Mouse (Mus musculus) olfactory bulb, adult 2 months (tissue): ENCODE measurements around the gene Irak3. TPM values are rescaled to one million over a fixed set of nuclear protein-coding genes. Genes with fewer than 3 reads are reported as not detected.

Source experiments
- H3K27ac ChIP-seq: fragments of 200-500 bp; 2 replicates; pipeline ENCODE4 v1.5.1; 2012; ENCODE audit warnings: low read depth, low read length; ENCODE audit not compliant: insufficient read depth
- H3K4me1 ChIP-seq: fragments of 200-500 bp; 2 replicates; pipeline ENCODE4 v1.6.1; 2012; ENCODE audit warnings: low read length; ENCODE audit not compliant: control insufficient read depth, insufficient read depth
- H3K4me3 ChIP-seq: fragments of 200-500 bp; 2 replicates; pipeline ENCODE4 v1.5.1; 2012; ENCODE audit warnings: mild to moderate bottlenecking, low read depth, low read length, moderate library complexity; ENCODE audit not compliant: insufficient read depth
- CTCF ChIP-seq: fragments of 200-500 bp; IDR thresholded peaks from 2 replicates; pipeline ENCODE4 v1.5.1; 2012; ENCODE audit warnings: low read depth, mild to moderate bottlenecking, low read length, moderate library complexity; ENCODE audit not compliant: insufficient read depth
- POLR2A ChIP-seq: fragments of 200-500 bp; IDR thresholded peaks from 2 replicates; pipeline ENCODE4 v1.6.1; 2012; ENCODE audit warnings: mild to moderate bottlenecking, low read depth, low read length, moderate library complexity; ENCODE audit not compliant: insufficient read depth
- WGBS: fragments of 180-500 bp; shearing (Covaris S2); methylation state at CpG from one replicate; pipeline ENCODE4 v1.1.7; 2018; 5-methylcytosine and 5-hydroxymethylcytosine counted together
- polyA plus RNA-seq: library from polyadenylated mRNA; stranded (reverse); fragments of >200 nt; gene quantifications from 2 replicates; pipeline ENCODE4 v1.2.4, GENCODE M21; 2012; ENCODE audit warnings: low replicate concordance; ENCODE audit not compliant: missing spikeins, insufficient read depth, insufficient read length

Irak3 gene
- polyA plus RNA-seq, 1 experiment, result not detected

GRCm38 (mm10) chr10:120168070-120168469 lies 33.9 kb downstream of the Irak3 start:
- TF ChIP-seq POLR2A, result no peak
- no peak for TF ChIP-seq CTCF
- WGBS, result 87% methylated on average over 1 of the region's 1 CpGs
- Histone ChIP-seq H3K4me3 (no peak overlapping the region), H3K27ac (no peak overlapping the region), H3K4me1 (no peaks in the 10 kb centered on the region)

- Histone ChIP-seq H3K27ac (no peak overlapping the region), H3K4me1 (no peaks in the 10 kb centered on the region), H3K4me3 (no peak overlapping the region)
- WGBS, result 92% methylated on average over 17 of the region's 17 CpGs
- TF ChIP-seq POLR2A (no peak), CTCF (no peak)
Measured at GRCm38 (mm10) chr10:120165793-120166503, 36.0 kb downstream of the Irak3 start.

GRCm38 (mm10) chr10:120164931-120165792 lies 36.8 kb downstream of the Irak3 start:
- no peak overlapping the region for H3K4me3 ChIP-seq
- TF ChIP-seq POLR2A, result no peak
- TF ChIP-seq CTCF, result no peak
- H3K27ac ChIP-seq, result no peak overlapping the region
- 81% methylated on average over 19 of the region's 19 CpGs for WGBS
- no peaks in the 10 kb centered on the region for H3K4me1 ChIP-seq

- 81% methylated on average over 7 of the region's 7 CpGs for WGBS
- Histone ChIP-seq H3K27ac (no peak overlapping the region), H3K4me3 (no peak overlapping the region), H3K4me1 (no peaks in the 10 kb centered on the region)
- TF ChIP-seq POLR2A (no peak), CTCF (no peak)
Measured at GRCm38 (mm10) chr10:120163490-120163889, 38.4 kb downstream of the Irak3 start.

- no peak overlapping the region for H3K4me3 ChIP-seq
- H3K27ac ChIP-seq, result no peak overlapping the region
- no peak for TF ChIP-seq CTCF
- H3K4me1 ChIP-seq, result no peaks in the 10 kb centered on the region
- 86% methylated on average over 10 of the region's 10 CpGs for WGBS
Measured at GRCm38 (mm10) chr10:120162840-120163239, 39.1 kb downstream of the Irak3 start.

- WGBS, result 82% methylated on average over 9 of the region's 9 CpGs
- TF ChIP-seq POLR2A (no peak), CTCF (no peak)
- Histone ChIP-seq H3K4me1 (no peaks in the 10 kb centered on the region), H3K27ac (no peak overlapping the region), H3K4me3 (no peak overlapping the region)
Measured at GRCm38 (mm10) chr10:120160533-120160932, 41.4 kb downstream of the Irak3 start.

GRCm38 (mm10) chr10:120153911-120154310 lies 48.0 kb downstream of the Irak3 start:
- Histone ChIP-seq H3K4me1 (no peaks in the 10 kb centered on the region), H3K4me3 (no peak overlapping the region), H3K27ac (no peak overlapping the region)
- TF ChIP-seq POLR2A (no peak), CTCF (no peak)
- WGBS, result 90% methylated on average over 2 of the region's 2 CpGs

- WGBS, result 94% methylated on average over 7 of the region's 7 CpGs
- H3K27ac ChIP-seq, result no peak overlapping the region
- TF ChIP-seq POLR2A (no peak), CTCF (no peak)
- no peaks in the 10 kb centered on the region for H3K4me1 ChIP-seq
- H3K4me3 ChIP-seq, result no peak overlapping the region
Measured at GRCm38 (mm10) chr10:120151672-120152071, 50.3 kb downstream of the Irak3 start.

GRCm38 (mm10) chr10:120140916-120141516 lies 60.9 kb downstream of the Irak3 start:
- WGBS, result 67% methylated on average over 10 of the region's 10 CpGs
- H3K4me1 ChIP-seq, result no peaks in the 10 kb centered on the region
- TF ChIP-seq POLR2A, result no peak
- TF ChIP-seq CTCF, result no peak
- H3K27ac ChIP-seq, result no peak overlapping the region
- H3K4me3 ChIP-seq, result no peak overlapping the region
